Mouse (Mus musculus): ENCODE results near the gene Smc4. TPM values are rescaled to one million over a fixed set of nuclear protein-coding genes. Genes with fewer than 3 reads are reported as not detected.

The Smc4 gene
- polyA plus RNA-seq, 1 experiment from 2014 or later = 121 TPM

GRCm38 (mm10) chr3:68974639-68975532 lies 29.7 kb upstream of the Smc4 start:
- Histone ChIP-seq H3K9ac (ENCODE audit: low read depth, low read length) (no peak overlapping the region), H3K4me2 (ENCODE audit: low read depth, low read length) (no peak overlapping the region), H3K36me3 (ENCODE audit: control insufficient read depth, insufficient read depth, low read length) (no peaks in the 10 kb centered on the region), H3K27ac (ENCODE audit: low read length) (no peak overlapping the region), H3K9me3 (ENCODE audit: control insufficient read depth, low read length) (no peaks in the 10 kb centered on the region), H3K4me3 (ENCODE audit: low read length) (no peak overlapping the region), H3K4me1 (ENCODE audit: control insufficient read depth, insufficient read depth, low read length) (no peaks in the 10 kb centered on the region), H3K27me3 (replicated peaks; ENCODE audit: control insufficient read depth, insufficient read depth, low read length) (no peaks in the 10 kb centered on the region)
- no peak for ATAC-seq
- WGBS = 74% methylated on average over 8 of the region's 8 CpGs

GRCm38 (mm10) chr3:68975533-68976490 lies 28.7 kb upstream of the Smc4 start:
- Histone ChIP-seq H3K27me3 (replicated peaks; ENCODE audit: control insufficient read depth, insufficient read depth, low read length) (no peaks in the 10 kb centered on the region), H3K9ac (ENCODE audit: low read depth, low read length) (no peak overlapping the region), H3K4me2 (ENCODE audit: low read depth, low read length) (no peak overlapping the region), H3K36me3 (ENCODE audit: control insufficient read depth, insufficient read depth, low read length) (no peaks in the 10 kb centered on the region), H3K4me3 (ENCODE audit: low read length) (no peak overlapping the region), H3K27ac (ENCODE audit: low read length) (no peak overlapping the region), H3K9me3 (ENCODE audit: control insufficient read depth, low read length) (no peaks in the 10 kb centered on the region), H3K4me1 (ENCODE audit: control insufficient read depth, insufficient read depth, low read length) (no peaks in the 10 kb centered on the region)
- 65% methylated on average over 9 of the region's 9 CpGs for WGBS
- ATAC-seq = no peak

- WGBS = 96% methylated on average over 4 of the region's 4 CpGs
- no peak for ATAC-seq
- no peak overlapping the region for H3K4me2 ChIP-seq (ENCODE audit: low read depth, low read length)
- H3K9me3 ChIP-seq (ENCODE audit: control insufficient read depth, low read length) = no peaks in the 10 kb centered on the region
- no peak overlapping the region for H3K4me3 ChIP-seq (ENCODE audit: low read length)
- H3K36me3 ChIP-seq (ENCODE audit: control insufficient read depth, insufficient read depth, low read length) = no peaks in the 10 kb centered on the region
- H3K27ac ChIP-seq (ENCODE audit: low read length) = no peak overlapping the region
- no peaks in the 10 kb centered on the region for H3K27me3 ChIP-seq (replicated peaks; ENCODE audit: control insufficient read depth, insufficient read depth, low read length)
- no peak overlapping the region for H3K9ac ChIP-seq (ENCODE audit: low read depth, low read length)
- no peaks in the 10 kb centered on the region for H3K4me1 ChIP-seq (ENCODE audit: control insufficient read depth, insufficient read depth, low read length)
Measured at GRCm38 (mm10) chr3:68977696-68978095, 26.8 kb upstream of the Smc4 start.

GRCm38 (mm10) chr3:68979187-68979586 lies 25.4 kb upstream of the Smc4 start:
- no peaks in the 10 kb centered on the region for H3K9me3 ChIP-seq (ENCODE audit: control insufficient read depth, low read length)
- no peaks in the 10 kb centered on the region for H3K4me1 ChIP-seq (ENCODE audit: control insufficient read depth, insufficient read depth, low read length)
- H3K9ac ChIP-seq (ENCODE audit: low read depth, low read length) = no peak overlapping the region
- 95% methylated on average over 10 of the region's 10 CpGs for WGBS
- H3K4me3 ChIP-seq (ENCODE audit: low read length) = no peak overlapping the region
- no peak for ATAC-seq
- no peaks in the 10 kb centered on the region for H3K36me3 ChIP-seq (ENCODE audit: control insufficient read depth, insufficient read depth, low read length)
- H3K27ac ChIP-seq (ENCODE audit: low read length) = no peak overlapping the region
- no peaks in the 10 kb centered on the region for H3K27me3 ChIP-seq (replicated peaks; ENCODE audit: control insufficient read depth, insufficient read depth, low read length)
- H3K4me2 ChIP-seq (ENCODE audit: low read depth, low read length) = no peak overlapping the region

GRCm38 (mm10) chr3:68980898-68981297 lies 23.6 kb upstream of the Smc4 start:
- no peaks in the 10 kb centered on the region for H3K27me3 ChIP-seq (replicated peaks; ENCODE audit: control insufficient read depth, insufficient read depth, low read length)
- ATAC-seq = no peak
- no peaks in the 10 kb centered on the region for H3K9me3 ChIP-seq (ENCODE audit: control insufficient read depth, low read length)
- H3K27ac ChIP-seq (ENCODE audit: low read length) = no peak overlapping the region
- no peaks in the 10 kb centered on the region for H3K36me3 ChIP-seq (ENCODE audit: control insufficient read depth, insufficient read depth, low read length)
- H3K4me3 ChIP-seq (ENCODE audit: low read length) = no peak overlapping the region
- no peak overlapping the region for H3K9ac ChIP-seq (ENCODE audit: low read depth, low read length)
- no peak overlapping the region for H3K4me2 ChIP-seq (ENCODE audit: low read depth, low read length)
- H3K4me1 ChIP-seq (ENCODE audit: control insufficient read depth, insufficient read depth, low read length) = no peaks in the 10 kb centered on the region
- 64% methylated on average over 9 of the region's 9 CpGs for WGBS

GRCm38 (mm10) chr3:68986550-68986949 lies 18.0 kb upstream of the Smc4 start:
- Histone ChIP-seq H3K27me3 (replicated peaks; ENCODE audit: control insufficient read depth, insufficient read depth, low read length) (no peaks in the 10 kb centered on the region), H3K36me3 (ENCODE audit: control insufficient read depth, insufficient read depth, low read length) (no peaks in the 10 kb centered on the region), H3K4me2 (ENCODE audit: low read depth, low read length) (no peak overlapping the region), H3K4me3 (ENCODE audit: low read length) (no peak overlapping the region), H3K9ac (ENCODE audit: low read depth, low read length) (no peak overlapping the region), H3K4me1 (ENCODE audit: control insufficient read depth, insufficient read depth, low read length) (no peaks in the 10 kb centered on the region), H3K27ac (ENCODE audit: low read length) (no peak overlapping the region), H3K9me3 (ENCODE audit: control insufficient read depth, low read length) (no peaks in the 10 kb centered on the region)
- 83% methylated on average over 2 of the region's 2 CpGs for WGBS
- no peak for ATAC-seq

- Histone ChIP-seq H3K4me3 (ENCODE audit: low read length) (no peak overlapping the region), H3K27ac (ENCODE audit: low read length) (no peak overlapping the region), H3K9ac (ENCODE audit: low read depth, low read length) (no peak overlapping the region), H3K36me3 (ENCODE audit: control insufficient read depth, insufficient read depth, low read length) (no peaks in the 10 kb centered on the region), H3K4me2 (ENCODE audit: low read depth, low read length) (no peak overlapping the region), H3K27me3 (replicated peaks; ENCODE audit: control insufficient read depth, insufficient read depth, low read length) (no peaks in the 10 kb centered on the region), H3K9me3 (ENCODE audit: control insufficient read depth, low read length) (0 out of 2 replicates have a peak, but pooled peaks cover 2% of the 10 kb centered on the region), H3K4me1 (ENCODE audit: control insufficient read depth, insufficient read depth, low read length) (0 out of 2 replicates have a peak, but pooled peaks cover 8% of the 10 kb centered on the region)
- ATAC-seq = no peak
- WGBS = 92% methylated on average over 4 of the region's 4 CpGs
Measured at GRCm38 (mm10) chr3:69002781-69003180, 1.8 kb upstream of the Smc4 start.

- peak overlapping the region; percentile 98 for H3K4me3 ChIP-seq (ENCODE audit: low read length)
- 0 out of 2 replicates have a peak, but pooled peaks cover 8% of the 10 kb centered on the region for H3K4me1 ChIP-seq (ENCODE audit: control insufficient read depth, insufficient read depth, low read length)
- H3K4me2 ChIP-seq (ENCODE audit: low read depth, low read length) = peak overlapping the region; percentile 55
- under 1% methylated on average over 7 of the region's 7 CpGs for WGBS
- no peaks in the 10 kb centered on the region for H3K27me3 ChIP-seq (replicated peaks; ENCODE audit: control insufficient read depth, insufficient read depth, low read length)
- ATAC-seq = no peak; the same call in 1 of the 2 replicates
- no peaks in the 10 kb centered on the region for H3K36me3 ChIP-seq (ENCODE audit: control insufficient read depth, insufficient read depth, low read length)
- H3K9me3 ChIP-seq (ENCODE audit: control insufficient read depth, low read length) = 0 out of 2 replicates have a peak, but pooled peaks cover 2% of the 10 kb centered on the region
- peak overlapping the region; percentile 71 for H3K9ac ChIP-seq (ENCODE audit: low read depth, low read length)
- H3K27ac ChIP-seq (ENCODE audit: low read length) = 0 out of 2 replicates have a peak overlapping the region, but pooled peaks have one; percentile 18
Measured at GRCm38 (mm10) chr3:69004055-69004436, 492 bp upstream of the Smc4 start.
